8 mouse cellular contexts compared by ENCODE assay signal in genomic region chr9:57076701-57077660, GRCm38 (mm10). TPM values are rescaled to one million over a fixed set of nuclear protein-coding genes. Genes with fewer than 3 reads are reported as not detected.
A peak's percentile ranks its signal among the peaks of the same experiment; 100 is the strongest.
DNase-seq lines count a peak whose midpoint lies in the region; ATAC-seq and TF ChIP-seq lines count a peak whose summit lies in the region.

No protein-coding gene starts in this region.

- peak overlapping the region; percentile 91 for H3K9ac ChIP-seq in MEL (ENCODE audit: control insufficient read depth, low read depth, low read length, poor library complexity, severe bottlenecking)
- peak overlapping the region; percentile 77 for H3K9ac ChIP-seq in forebrain, postnatal 0 days
- H3K9ac ChIP-seq in lung, embryonic 15.5 days: peak overlapping the region; percentile 77

- ATAC-seq in forebrain, postnatal 0 days: peak; percentile 10
- ATAC-seq in lung, embryonic 15.5 days (ENCODE audit: borderline replicate concordance, extremely low read depth, low FRiP score, low TSS enrichment): peak; percentile 28

- H3K4me2 ChIP-seq in forebrain, postnatal 0 days (ENCODE audit: low read depth): peak overlapping the region; percentile 74
- H3K4me2 ChIP-seq in lung, embryonic 15.5 days: peak overlapping the region; percentile 84

- peak; percentile 93 for DNase-seq in MEL (ENCODE audit: low read depth, low spot score)
- peak; percentile 88 to 89 for DNase-seq in cerebellum, adult 2 months
- peak; percentile 91 for DNase-seq in forebrain, postnatal 0 days
- peak; percentile 89 for DNase-seq in heart, postnatal 4 days
- peak; percentile 45 for DNase-seq in layer of hippocampus, adult 9-10 months (ENCODE audit: low spot score)
- peak; percentile 78 to 87 for DNase-seq in thymus, adult 18-20 months

- peak overlapping the region; percentile 74 to 85 for H3K4me3 ChIP-seq in MEL (ENCODE audit: control insufficient read depth in 1 of 2, insufficient read depth in 1 of 2, low read depth in 2 of 2, low read length in 2 of 2)
- peak overlapping the region; percentile 81 for H3K4me3 ChIP-seq in cerebellum, adult 2 months (replicated peaks; ENCODE audit: insufficient read depth, low read depth, low read length)
- peak overlapping the region; percentile 92 for H3K4me3 ChIP-seq in forebrain, postnatal 0 days (ENCODE audit: low read depth, low read length)
- H3K4me3 ChIP-seq in lung, embryonic 15.5 days: peak overlapping the region; percentile 83
- peak overlapping the region; percentile 97 for H3K4me3 ChIP-seq in olfactory bulb, adult 2 months (ENCODE audit: insufficient read depth, low read depth, low read length)

- H3K9me3 ChIP-seq in MEL (replicated peaks; ENCODE audit: insufficient read depth, low read length): no peaks in the 10 kb centered on the region
- H3K9me3 ChIP-seq in forebrain, postnatal 0 days (ENCODE audit: low read length): no peaks in the 10 kb centered on the region
- H3K9me3 ChIP-seq in lung, embryonic 15.5 days: no peaks in the 10 kb centered on the region

- peak overlapping the region; percentile 82 for H3K27ac ChIP-seq in MEL (ENCODE audit: control insufficient read depth, low read depth, low read length)
- peak overlapping the region; percentile 57; the same call in 1 of the 2 replicates for H3K27ac ChIP-seq in cerebellum, adult 2 months (ENCODE audit: insufficient read depth, low read length)
- peak overlapping the region; percentile 93 for H3K27ac ChIP-seq in forebrain, postnatal 0 days (ENCODE audit: low read depth, low read length)
- peak overlapping the region; percentile 98 for H3K27ac ChIP-seq in lung, embryonic 15.5 days
- H3K27ac ChIP-seq in olfactory bulb, adult 2 months (ENCODE audit: insufficient read depth, low read depth, low read length): peak overlapping the region; percentile 79

- peaks cover 3 to 4% of the 10 kb centered on the region in 2 experiments for H3K36me3 ChIP-seq in MEL (ENCODE audit: control insufficient read depth in 1 of 2, insufficient read depth in 2 of 2, low read length in 2 of 2)
- no peaks in the 10 kb centered on the region for H3K36me3 ChIP-seq in forebrain, postnatal 0 days (ENCODE audit: insufficient read depth)
- no peaks in the 10 kb centered on the region for H3K36me3 ChIP-seq in lung, embryonic 15.5 days

- WGBS in cerebellum, adult 2 months: under 1% methylated on average over 66 of the region's 72 CpGs
- WGBS in forebrain, postnatal 0 days: 1% methylated on average over 68 of the region's 72 CpGs
- under 1% methylated on average over 61 of the region's 72 CpGs for WGBS in lung, embryonic 15.5 days
- WGBS in olfactory bulb, adult 2 months: under 1% methylated on average over 72 of the region's 72 CpGs

- H3K79me2 ChIP-seq in MEL (ENCODE audit: control insufficient read depth, insufficient read depth, low read length, poor library complexity): peaks cover 52% of the 10 kb centered on the region

- no peaks in the 10 kb centered on the region for H3K27me3 ChIP-seq in MEL (ENCODE audit: control insufficient read depth in 1 of 2, insufficient read depth in 2 of 2, low read length in 2 of 2)
- no peaks in the 10 kb centered on the region for H3K27me3 ChIP-seq in cerebellum, adult 2 months (ENCODE audit: control insufficient read depth, insufficient read depth, low read length)
- no peaks in the 10 kb centered on the region for H3K27me3 ChIP-seq in forebrain, postnatal 0 days (ENCODE audit: insufficient read depth, low read length)
- no peaks in the 10 kb centered on the region for H3K27me3 ChIP-seq in lung, embryonic 15.5 days

- TF ChIP-seq RAD21 in MEL (IDR thresholded peaks at IDR 0.05; ENCODE audit: low read depth, low read length): no peak

- H3K4me1 ChIP-seq in MEL (ENCODE audit: control insufficient read depth in 1 of 2, insufficient read depth in 2 of 2, low read length in 2 of 2): peaks cover 0 to 4% of the 10 kb centered on the region in 2 experiments; a peak in 2 of 4 replicates
- H3K4me1 ChIP-seq in cerebellum, adult 2 months (ENCODE audit: control insufficient read depth, insufficient read depth, low read length): peaks cover 3% of the 10 kb centered on the region; the same call in 1 of the 2 replicates
- H3K4me1 ChIP-seq in forebrain, postnatal 0 days (ENCODE audit: insufficient read depth): peaks cover 13% of the 10 kb centered on the region
- peaks cover 20% of the 10 kb centered on the region for H3K4me1 ChIP-seq in lung, embryonic 15.5 days
- peaks cover 12% of the 10 kb centered on the region for H3K4me1 ChIP-seq in olfactory bulb, adult 2 months (ENCODE audit: control insufficient read depth, insufficient read depth, low read length)

- TF ChIP-seq POLR2A in MEL (IDR thresholded peaks at IDR 0.05; ENCODE audit: control insufficient read depth in 1 of 2, insufficient read depth in 1 of 2, low read depth in 1 of 2, low read length in 2 of 2, poor library complexity in 1 of 2): 0 out of 4 replicates have a peak, but pooled peaks of 1 of the 2 experiments have one; percentile 26
- TF ChIP-seq POLR2A in cerebellum, adult 2 months (IDR thresholded peaks at IDR 0.05; ENCODE audit: borderline replicate concordance, insufficient read depth, low read length): no peak
- no peak for TF ChIP-seq POLR2A in olfactory bulb, adult 2 months (IDR thresholded peaks at IDR 0.05; ENCODE audit: insufficient read depth, low read depth, low read length)

- no peak for TF ChIP-seq EP300 in MEL (IDR thresholded peaks at IDR 0.05; ENCODE audit: low read depth in 1 of 2, low read length in 2 of 2)

- no peak for TF ChIP-seq CTCF in MEL (IDR thresholded peaks at IDR 0.05 in 2 of 3, conservative IDR thresholded peaks at IDR 0.05 in 1 of 3; ENCODE audit: control insufficient read depth in 1 of 3, insufficient read depth in 1 of 3, low read depth in 2 of 3, low read length in 3 of 3, poor library complexity in 1 of 3, severe bottlenecking in 1 of 3)
- no peak for TF ChIP-seq CTCF in cerebellum, adult 2 months (IDR thresholded peaks at IDR 0.05; ENCODE audit: borderline replicate concordance, insufficient read depth, low read depth, low read length)
- TF ChIP-seq CTCF in forebrain, postnatal 0 days (IDR thresholded peaks at IDR 0.05; ENCODE audit: low read depth): no peak
- TF ChIP-seq CTCF in olfactory bulb, adult 2 months (IDR thresholded peaks at IDR 0.05; ENCODE audit: insufficient read depth, low read depth, low read length): no peak

TF ChIP-seq in MEL, 35 proteins besides CTCF, POLR2A, EP300 and RAD21 (continues in another document):
- TF ChIP-seq BHLHE40 (IDR thresholded peaks at IDR 0.05; ENCODE audit: borderline replicate concordance, low read depth, low read length): peak; percentile 39; the same call in 1 of the 2 replicates
- no peak for TF ChIP-seq GABPA (IDR thresholded peaks at IDR 0.05; ENCODE audit: low read depth, low read length)
- TF ChIP-seq ELF1 (IDR thresholded peaks at IDR 0.05; ENCODE audit: low read depth, low read length): 0 out of 2 replicates have a peak, but pooled peaks have one; percentile 60
- TF ChIP-seq E2F4 (IDR thresholded peaks at IDR 0.05; ENCODE audit: borderline replicate concordance, low read depth, low read length): no peak
- peak; percentile 47; the same call in 1 of the 2 replicates for TF ChIP-seq NRF1 (IDR thresholded peaks at IDR 0.05; ENCODE audit: insufficient read depth, low read depth, low read length, poor library complexity, severe bottlenecking)
- TF ChIP-seq USF2 (IDR thresholded peaks at IDR 0.05; ENCODE audit: borderline replicate concordance in 1 of 2, insufficient read depth in 1 of 2, low read depth in 1 of 2, low read length in 2 of 2): no peak
- no peak for TF ChIP-seq JUND (IDR thresholded peaks at IDR 0.05; ENCODE audit: low read depth, low read length)
- TF ChIP-seq KAT2A (conservative IDR thresholded peaks at IDR 0.05; ENCODE audit: low read depth, low read length): no peak
- no peak for TF ChIP-seq POLR2AphosphoS5 (IDR thresholded peaks at IDR 0.05; ENCODE audit: borderline replicate concordance, low read depth, low read length)
- TF ChIP-seq NELFE (IDR thresholded peaks at IDR 0.05; ENCODE audit: low read depth, low read length): no peak
- TF ChIP-seq HCFC1 (IDR thresholded peaks at IDR 0.05; ENCODE audit: low read depth, low read length): no peak
- TF ChIP-seq USF1 (IDR thresholded peaks at IDR 0.05; ENCODE audit: low read depth, low read length): no peak
- no peak; the same call in 1 of the 2 replicates for TF ChIP-seq TCF12 (IDR thresholded peaks at IDR 0.05; ENCODE audit: low read depth, low read length)
- peak; percentile 50 for TF ChIP-seq MAZ (IDR thresholded peaks at IDR 0.05; ENCODE audit: low read depth, low read length)
- TF ChIP-seq UBTF (IDR thresholded peaks at IDR 0.05; ENCODE audit: borderline replicate concordance, insufficient read depth, low read depth, low read length): no peak
- TF ChIP-seq MAFK (IDR thresholded peaks at IDR 0.05; ENCODE audit: borderline replicate concordance, low read depth, low read length): no peak
- no peak for TF ChIP-seq MYC (IDR thresholded peaks at IDR 0.05; ENCODE audit: low read depth, low read length)
- no peak for TF ChIP-seq ETS1 (IDR thresholded peaks at IDR 0.05; ENCODE audit: low read depth, low read length)

RNA-seq across cellular contexts. Expression of gene Sin3a, which starts 5.1 kb away (rescaled TPM):
- 27.0 and 37.5 TPM in 2 replicates for total RNA-seq in MEL (2012; rRNA removed)
- 100 to 1,000 TPM in 1 of 2 experiments, 10 to 100 TPM in 1; 47.5 to 715 TPM for polyA plus RNA-seq in MEL (2012; ENCODE audit: insufficient read depth in 1 of 2, insufficient read length in 2 of 2, low read depth in 1 of 2, low replicate concordance in 2 of 2, missing spikeins in 1 of 2)
- 23.8 and 32.3 TPM in 2 replicates for polyA plus RNA-seq in cerebellum, adult 2 months (2012; rRNA removed)
- total RNA-seq in forebrain, postnatal 0 days (2014; rRNA removed): 27.7 and 37.5 TPM in 2 replicates
- polyA plus RNA-seq in forebrain, postnatal 0 days (2015; fragmentation: Nextera tagmentation; extraction: Ambion mirVana): 11.5 and 16.6 TPM in 2 replicates
- total RNA-seq in heart, postnatal 4 days (2021): 10 to 100 TPM; 46.2 to 46.5 TPM
- 33.5 and 33.9 TPM in 2 replicates for polyA plus RNA-seq in lung, embryonic 15.5 days (2015; fragmentation: Nextera tagmentation; extraction: Ambion mirVana)
- not detected in 2 replicates for polyA plus RNA-seq in olfactory bulb, adult 2 months (2012; ENCODE audit: insufficient read depth, insufficient read length, low replicate concordance, missing spikeins)

RNA-seq across cellular contexts. Expression of gene Man2c1, which starts 53.5 kb away (rescaled TPM):
- total RNA-seq in MEL (2012; rRNA removed): 30.5 and 32.2 TPM in 2 replicates
- 10 to 100 TPM in 1 of 2 experiments, not detected in 1; 73.7 TPM for polyA plus RNA-seq in MEL (2012; ENCODE audit: insufficient read depth in 1 of 2, insufficient read length in 2 of 2, low read depth in 1 of 2, low replicate concordance in 2 of 2, missing spikeins in 1 of 2)
- polyA plus RNA-seq in cerebellum, adult 2 months (2012; rRNA removed): 192 and 203 TPM in 2 replicates
- total RNA-seq in forebrain, postnatal 0 days (2014; rRNA removed): 131 and 145 TPM in 2 replicates
- polyA plus RNA-seq in forebrain, postnatal 0 days (2015; fragmentation: Nextera tagmentation; extraction: Ambion mirVana): 50.0 and 64.3 TPM in 2 replicates
- 10 to 100 TPM; 58.8 to 68.4 TPM for total RNA-seq in heart, postnatal 4 days (2021)
- 59.6 and 63.0 TPM in 2 replicates for polyA plus RNA-seq in lung, embryonic 15.5 days (2015; fragmentation: Nextera tagmentation; extraction: Ambion mirVana)
- not detected in 2 replicates for polyA plus RNA-seq in olfactory bulb, adult 2 months (2012; ENCODE audit: insufficient read depth, insufficient read length, low replicate concordance, missing spikeins)

Comparison
In these comparisons a context has a peak if more than half of its experiments do, and no peak if none do; other contexts are left out.
1. Peak in every context shown above with its lines: DNase-seq, ATAC-seq, H3K4me3 ChIP-seq and H3K27ac ChIP-seq.